Mouse (Mus musculus): ENCODE data around the gene Pbx1. TPM values are rescaled to one million over a fixed set of nuclear protein-coding genes. Genes with fewer than 3 reads are reported as not detected.

Pbx1 gene
- total and polyA plus RNA-seq, 3 experiments = 0.10 TPM; not detected in 2

DNA sequence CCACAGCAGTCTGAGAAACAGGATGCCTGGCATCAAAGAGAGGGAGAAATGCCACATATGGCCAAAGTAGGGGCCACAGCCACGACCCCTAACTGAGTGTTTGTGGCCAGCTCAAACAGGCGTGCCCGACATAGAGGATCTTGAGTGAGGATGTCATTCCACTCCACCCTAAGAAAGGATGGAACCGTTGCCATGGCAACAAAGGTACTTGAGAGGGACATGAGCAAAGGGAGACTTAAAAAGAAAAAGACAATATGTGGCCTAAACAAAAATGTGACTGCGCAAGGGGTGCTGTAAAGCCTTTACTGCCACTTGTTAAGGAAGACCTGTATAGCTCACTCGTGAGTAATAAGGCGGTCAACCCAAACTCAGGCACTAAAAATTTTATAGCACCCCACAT, 67.7 kb downstream of the Pbx1 start:
- no peaks in the 10 kb centered on the region for H3K4me1 ChIP-seq (ENCODE audit: control insufficient read depth in 1 of 2, insufficient read depth in 2 of 2, low read length in 2 of 2)
- H3K36me3 ChIP-seq (ENCODE audit: control insufficient read depth in 1 of 2, insufficient read depth in 2 of 2, low read length in 2 of 2) = no peaks in the 10 kb centered on the region
- no peak overlapping the region for H3K27ac ChIP-seq (ENCODE audit: control insufficient read depth, low read depth, low read length)

DNA sequence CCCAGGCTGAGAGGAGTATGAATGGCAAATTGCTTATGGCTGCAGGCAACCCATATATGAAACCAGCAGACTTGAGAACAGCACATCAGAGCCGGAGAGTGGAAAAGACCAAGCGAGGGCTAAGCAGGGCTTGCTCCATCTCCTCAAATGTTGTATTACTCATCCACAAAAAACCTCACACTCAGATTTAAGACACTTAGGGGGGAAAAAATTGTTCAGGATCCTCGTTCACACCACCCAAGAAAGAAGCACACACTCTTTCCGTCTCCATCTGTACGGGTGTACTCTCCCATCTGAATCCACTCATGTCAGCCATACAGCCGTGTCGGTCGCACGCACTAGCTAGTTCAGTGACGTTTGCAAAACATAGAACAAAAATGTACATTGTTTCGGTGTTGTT, 69.0 kb downstream of the Pbx1 start:
- Histone ChIP-seq H3K9me3 (replicated peaks; ENCODE audit: insufficient read depth, low read length) (no peaks in the 10 kb centered on the region), H3K36me3 (ENCODE audit: control insufficient read depth in 1 of 2, insufficient read depth in 2 of 2, low read length in 2 of 2) (no peaks in the 10 kb centered on the region), H3K4me1 (ENCODE audit: control insufficient read depth in 1 of 2, insufficient read depth in 2 of 2, low read length in 2 of 2) (no peaks in the 10 kb centered on the region), H3K79me2 (ENCODE audit: control insufficient read depth, insufficient read depth, low read length, poor library complexity) (no peaks in the 10 kb centered on the region), H3K9ac (ENCODE audit: control insufficient read depth, low read depth, low read length, poor library complexity, severe bottlenecking) (no peak overlapping the region), H3K4me3 (ENCODE audit: control insufficient read depth in 1 of 2, insufficient read depth in 1 of 2, low read depth in 2 of 2, low read length in 2 of 2) (no peak overlapping the region), H3K27me3 (ENCODE audit: control insufficient read depth in 1 of 2, insufficient read depth in 2 of 2, low read length in 2 of 2) (no peaks in the 10 kb centered on the region), H3K27ac (ENCODE audit: control insufficient read depth, low read depth, low read length) (no peak overlapping the region)
- TF ChIP-seq ZNF384 (IDR thresholded peaks at IDR 0.05; ENCODE audit: low read depth, low read length) (no peak), HCFC1 (IDR thresholded peaks at IDR 0.05; ENCODE audit: low read depth, low read length) (no peak), MEF2A (IDR thresholded peaks at IDR 0.05; ENCODE audit: extremely low read depth, insufficient replicate concordance, low read depth, low read length, poor library complexity, severe bottlenecking) (no peak), GABPA (IDR thresholded peaks at IDR 0.05; ENCODE audit: low read depth, low read length) (no peak)
- DNase-seq (ENCODE audit: low read depth, low spot score) = no peak

More for the DNA sequence above, 67.7 kb downstream of the Pbx1 start:
- Histone ChIP-seq H3K27me3 (ENCODE audit: control insufficient read depth in 1 of 2, insufficient read depth in 2 of 2, low read length in 2 of 2) (no peaks in the 10 kb centered on the region), H3K79me2 (ENCODE audit: control insufficient read depth, insufficient read depth, low read length, poor library complexity) (no peaks in the 10 kb centered on the region), H3K4me3 (ENCODE audit: control insufficient read depth in 1 of 2, insufficient read depth in 1 of 2, low read depth in 2 of 2, low read length in 2 of 2) (no peak overlapping the region), H3K9me3 (replicated peaks; ENCODE audit: insufficient read depth, low read length) (no peaks in the 10 kb centered on the region), H3K9ac (ENCODE audit: control insufficient read depth, low read depth, low read length, poor library complexity, severe bottlenecking) (no peak overlapping the region)
- no peak for DNase-seq (ENCODE audit: low read depth, low spot score)
- TF ChIP-seq USF1 (IDR thresholded peaks at IDR 0.05; ENCODE audit: low read depth, low read length) (no peak), RAD21 (IDR thresholded peaks at IDR 0.05; ENCODE audit: low read depth, low read length) (no peak), MAFK (IDR thresholded peaks at IDR 0.05; ENCODE audit: borderline replicate concordance, low read depth, low read length) (no peak)

DNA sequence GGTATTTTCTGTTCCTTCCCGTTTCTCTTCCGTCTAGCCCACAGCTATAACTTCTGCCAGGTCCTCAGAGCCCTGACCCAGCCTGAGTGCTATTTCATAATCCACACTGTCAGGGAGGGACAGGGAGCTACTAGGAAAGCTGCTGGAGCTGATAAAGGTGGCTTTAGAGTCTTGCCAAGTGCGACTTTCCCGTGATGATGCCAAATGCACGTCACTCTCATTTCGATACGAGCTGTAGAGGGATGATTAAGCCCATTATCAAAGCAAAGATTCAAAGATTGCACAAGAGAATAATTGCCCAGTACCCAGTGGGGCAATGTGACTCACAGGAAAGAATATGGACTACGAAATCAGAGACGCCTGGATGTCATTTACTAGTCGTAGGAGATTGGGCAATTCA, 69.6 kb downstream of the Pbx1 start:
- Histone ChIP-seq H3K4me1 (ENCODE audit: control insufficient read depth in 1 of 2, insufficient read depth in 2 of 2, low read length in 2 of 2) (no peaks in the 10 kb centered on the region), H3K4me3 (ENCODE audit: control insufficient read depth in 1 of 2, insufficient read depth in 1 of 2, low read depth in 2 of 2, low read length in 2 of 2) (no peak overlapping the region), H3K9ac (ENCODE audit: control insufficient read depth, low read depth, low read length, poor library complexity, severe bottlenecking) (no peak overlapping the region), H3K27ac (ENCODE audit: control insufficient read depth, low read depth, low read length) (no peak overlapping the region), H3K27me3 (ENCODE audit: control insufficient read depth in 1 of 2, insufficient read depth in 2 of 2, low read length in 2 of 2) (no peaks in the 10 kb centered on the region), H3K36me3 (ENCODE audit: control insufficient read depth in 1 of 2, insufficient read depth in 2 of 2, low read length in 2 of 2) (no peaks in the 10 kb centered on the region), H3K9me3 (replicated peaks; ENCODE audit: insufficient read depth, low read length) (no peaks in the 10 kb centered on the region), H3K79me2 (ENCODE audit: control insufficient read depth, insufficient read depth, low read length, poor library complexity) (no peaks in the 10 kb centered on the region)
- TF ChIP-seq MXI1 (IDR thresholded peaks at IDR 0.05; ENCODE audit: low read depth, low read length) (no peak), MEF2A (IDR thresholded peaks at IDR 0.05; ENCODE audit: extremely low read depth, insufficient replicate concordance, low read depth, low read length, poor library complexity, severe bottlenecking) (no peak)
- no peak for DNase-seq (ENCODE audit: low read depth, low spot score)

Measured in MEL (cell line).